Mouse (Mus musculus) ovary, adult 2 months (tissue): ENCODE measurements around the gene 1700049E17Rik1. TPM values are rescaled to one million over a fixed set of nuclear protein-coding genes. Genes with fewer than 3 reads are reported as not detected.

Experiments
- polyA plus RNA-seq: library from polyadenylated mRNA; depleted of rRNA; stranded (reverse); fragments of >200 nt; gene quantifications from 2 replicates; pipeline ENCODE4 v1.2.3, GENCODE M21; 2012; rRNA removed

The 1700049E17Rik1 gene
- not detected in 2 replicates for polyA plus RNA-seq

GRCm38 (mm10) chr14:41924649-41925048, at the start of gene 1700049E17Rik1:
TSS of gene 1700049E17Rik1 (plus strand) at chr14:41924949.

GRCm38 (mm10) chr14:41907190-41907589, 17.6 kb upstream of the 1700049E17Rik1 start, which contains the start of gene Gm7980:
TSS of gene Gm7980 (minus strand) at chr14:41907290.

GRCm38 (mm10) chr14:41943695-41944094, 18.9 kb downstream of the 1700049E17Rik1 start, which contains the start of gene 1700024B05Rik:
TSS of gene 1700024B05Rik (plus strand) at chr14:41943995.

GRCm38 (mm10) chr14:41967827-41968226, 43.1 kb downstream of the 1700049E17Rik1 start, which contains the start of gene Gm6401:
TSS of gene Gm6401 (minus strand) at chr14:41967927.

Other genes starting within 250 kb of the 1700049E17Rik1 start
- gene Gm8068, start 223.1 kb upstream of the 1700049E17Rik1 start, polyA plus RNA-seq, result not detected in 2 replicates
- not detected in 2 replicates for gene Gm7929, start 174.3 kb upstream of the 1700049E17Rik1 start, polyA plus RNA-seq
- gene Gm47189, start 152.5 kb upstream of the 1700049E17Rik1 start, polyA plus RNA-seq, result not detected in 2 replicates
- not detected in 2 replicates for gene Gm7980, start 17.7 kb upstream of the 1700049E17Rik1 start, polyA plus RNA-seq
- not detected in 2 replicates for gene 1700024B05Rik, start 19.0 kb downstream of the 1700049E17Rik1 start, polyA plus RNA-seq
- not detected in 2 replicates for gene Gm6401, start 43.0 kb downstream of the 1700049E17Rik1 start, polyA plus RNA-seq
- gene Gm3543, start 58.4 kb downstream of the 1700049E17Rik1 start, polyA plus RNA-seq, result not detected in 2 replicates
- not detected in 2 replicates for gene Gm7951, start 192.4 kb downstream of the 1700049E17Rik1 start, polyA plus RNA-seq
- not detected in 2 replicates for gene Gm17027, start 237.7 kb downstream of the 1700049E17Rik1 start, polyA plus RNA-seq